Mouse (Mus musculus) CH12.LX (cell line): ENCODE data around the gene Mis18a. TPM values are rescaled to one million over a fixed set of nuclear protein-coding genes. Genes with fewer than 3 reads are reported as not detected.
A peak's percentile ranks its signal among the peaks of the same experiment; 100 is the strongest.

Experiments
- DNase-seq: peaks from one replicate; pipeline ENCODE4 v3.0.0-alpha.2; 2013; ENCODE audit errors: extremely low read depth
- H3K27ac ChIP-seq: 2 replicates; pipeline ENCODE4 v1.5.1; 2012; ENCODE audit warnings: low read depth, mild to moderate bottlenecking, control low read depth, moderate library complexity; ENCODE audit not compliant: insufficient read depth
- H3K27me3 ChIP-seq: replicated peaks from 2 replicates; pipeline ENCODE3; 2012; ENCODE audit warnings: inconsistent platforms
- H3K36me3 ChIP-seq, 2 experiments: replicated peaks in 1 of 2; 2 replicates each; pipeline versions ENCODE3 to v1.6.1; 2012; ENCODE audit warnings: inconsistent platforms in 1 of 2, low read length in 1 of 2, mild to moderate bottlenecking in 1 of 2, mixed read lengths in 1 of 2, moderate library complexity in 1 of 2; ENCODE audit not compliant: control insufficient read depth in 1 of 2, insufficient read depth in 1 of 2
- H3K4me1 ChIP-seq, 2 experiments: 2 replicates each; pipeline ENCODE4 v1.6.1; 2012; ENCODE audit warnings: inconsistent platforms in 1 of 2, moderate library complexity in 1 of 2; ENCODE audit not compliant: insufficient read depth in 2 of 2, control insufficient read depth in 1 of 2
- H3K4me2 ChIP-seq: 2 replicates; pipeline ENCODE4 v1.6.1; 2012; ENCODE audit warnings: low read depth, mild to moderate bottlenecking, control low read depth; ENCODE audit not compliant: poor library complexity, insufficient read depth, severe bottlenecking
- H3K4me3 ChIP-seq, 3 experiments: fragments of 150-350 bp in 1 of 3; sonication (generic) in 1 of 3; replicated peaks in 1 of 3; 2 replicates each; pipeline versions ENCODE3 to v1.5.1; 2011 to 2012; ENCODE audit warnings: low read depth in 2 of 3, low read length in 2 of 3, mild to moderate bottlenecking in 2 of 3, moderate library complexity in 2 of 3, control low read depth in 1 of 3, improper control_type of control experiment in 1 of 3, inconsistent platforms in 1 of 3, mixed read lengths in 1 of 3; ENCODE audit not compliant: poor library complexity in 1 of 3
- H3K79me2 ChIP-seq: replicated peaks from 2 replicates; pipeline ENCODE4 v1.6.1; 2012; ENCODE audit warnings: mild to moderate bottlenecking, moderate library complexity; ENCODE audit not compliant: control insufficient read depth, poor library complexity, insufficient read depth, severe bottlenecking; ENCODE audit errors: extremely low read depth
- H3K9ac ChIP-seq: 2 replicates; pipeline ENCODE4 v1.6.1; 2012; ENCODE audit warnings: low read depth, mild to moderate bottlenecking, control low read depth, moderate library complexity; ENCODE audit not compliant: insufficient read depth
- H3K9me3 ChIP-seq: replicated peaks from 2 replicates; pipeline ENCODE3; 2012; ENCODE audit warnings: low read length, inconsistent platforms, mixed read lengths
- BHLHE40 ChIP-seq: IDR thresholded peaks from 2 replicates; pipeline ENCODE4 v1.6.1; 2011; ENCODE audit warnings: mild to moderate bottlenecking, low read depth, low read length, improper control_type of control experiment
- CHD1 ChIP-seq: IDR thresholded peaks from 2 replicates; pipeline ENCODE4 v1.6.1; 2012; ENCODE audit warnings: low read depth, low read length, improper control_type of control experiment, inconsistent platforms
- CHD2 ChIP-seq: IDR thresholded peaks from 2 replicates; pipeline ENCODE4 v1.6.1; 2011; ENCODE audit warnings: low read length, improper control_type of control experiment
- CTCF ChIP-seq, 2 experiments: IDR thresholded peaks in 1 of 2; conservative IDR thresholded peaks in 1 of 2; 2 replicates each; pipeline ENCODE4 v1.5.1; 2011 to 2012; ENCODE audit warnings: low read depth in 2 of 2, low read length in 2 of 2, improper control_type of control experiment in 1 of 2, inconsistent platforms in 1 of 2, mild to moderate bottlenecking in 1 of 2, moderate library complexity in 1 of 2
- E2F4 ChIP-seq: IDR thresholded peaks from 2 replicates; pipeline ENCODE4 v1.6.1; 2011; ENCODE audit warnings: low read depth, low read length, improper control_type of control experiment; ENCODE audit not compliant: insufficient replicate concordance
- ELF1 ChIP-seq: IDR thresholded peaks from 2 replicates; pipeline ENCODE4 v1.6.1; 2014; ENCODE audit warnings: low read depth, mild to moderate bottlenecking, inconsistent platforms, low read length, improper control_type of control experiment
- EP300 ChIP-seq: IDR thresholded peaks from 2 replicates; pipeline ENCODE4 v1.6.1; 2011; ENCODE audit warnings: low read length, improper control_type of control experiment
- ETS1 ChIP-seq: conservative IDR thresholded peaks from 2 replicates; pipeline ENCODE4 v1.6.1; 2012; ENCODE audit warnings: low read depth, mild to moderate bottlenecking, inconsistent platforms, low read length, improper control_type of control experiment, moderate library complexity
- GABPA ChIP-seq: IDR thresholded peaks from 2 replicates; pipeline ENCODE4 v1.6.1; 2012; ENCODE audit warnings: low read depth, low read length, improper control_type of control experiment, inconsistent platforms; ENCODE audit not compliant: insufficient replicate concordance
- HCFC1 ChIP-seq: IDR thresholded peaks from 2 replicates; pipeline ENCODE4 v1.6.1; 2012; ENCODE audit warnings: low read depth, mild to moderate bottlenecking, inconsistent platforms, low read length, improper control_type of control experiment
- IRF4 ChIP-seq: IDR thresholded peaks from 2 replicates; pipeline ENCODE4 v1.6.1; 2014; ENCODE audit warnings: low read depth, mild to moderate bottlenecking, inconsistent platforms, low read length, improper control_type of control experiment
- JUN ChIP-seq: IDR thresholded peaks from 2 replicates; pipeline ENCODE4 v1.6.1; 2011; ENCODE audit warnings: low read depth, mild to moderate bottlenecking, low read length, improper control_type of control experiment, moderate library complexity; ENCODE audit not compliant: insufficient read depth
- JUND ChIP-seq: conservative IDR thresholded peaks from 2 replicates; pipeline ENCODE4 v1.6.1; 2011; ENCODE audit warnings: low read depth, low read length, improper control_type of control experiment
- KAT2A ChIP-seq: IDR thresholded peaks from 2 replicates; pipeline ENCODE4 v1.6.1; 2012; ENCODE audit warnings: low read length, improper control_type of control experiment, inconsistent platforms; ENCODE audit not compliant: insufficient replicate concordance
- MAFK ChIP-seq: IDR thresholded peaks from 2 replicates; pipeline ENCODE4 v1.6.1; 2011; ENCODE audit warnings: low read length, improper control_type of control experiment; ENCODE audit not compliant: insufficient replicate concordance
- MAX ChIP-seq: IDR thresholded peaks from 2 replicates; pipeline ENCODE4 v1.6.1; 2011; ENCODE audit warnings: low read length, improper control_type of control experiment
- MAZ ChIP-seq: IDR thresholded peaks from 2 replicates; pipeline ENCODE4 v1.6.1; 2012; ENCODE audit warnings: low read depth, mild to moderate bottlenecking, inconsistent platforms, low read length, improper control_type of control experiment, moderate library complexity
- MEF2A ChIP-seq: IDR thresholded peaks from 2 replicates; pipeline ENCODE4 v1.6.1; 2014; ENCODE audit warnings: low read depth, mild to moderate bottlenecking, inconsistent platforms, low read length, improper control_type of control experiment, borderline replicate concordance
- MXI1 ChIP-seq: IDR thresholded peaks from 2 replicates; pipeline ENCODE4 v1.6.1; 2011; ENCODE audit warnings: mild to moderate bottlenecking, low read depth, low read length, improper control_type of control experiment
- MYC ChIP-seq: IDR thresholded peaks from 2 replicates; pipeline ENCODE4 v1.6.1; 2011; ENCODE audit warnings: low read depth, mild to moderate bottlenecking, improper control_type of control experiment, low read length
- NELFE ChIP-seq: IDR thresholded peaks from 2 replicates; pipeline ENCODE4 v1.6.1; 2011; ENCODE audit warnings: low read depth, low read length, improper control_type of control experiment
- NRF1 ChIP-seq: IDR thresholded peaks from 2 replicates; pipeline ENCODE4 v1.6.1; 2014; ENCODE audit warnings: low read depth, mild to moderate bottlenecking, inconsistent platforms, low read length, improper control_type of control experiment, moderate library complexity
- PAX5 ChIP-seq: IDR thresholded peaks from 2 replicates; pipeline ENCODE4 v1.6.1; 2012; ENCODE audit warnings: low read length, inconsistent platforms, mixed read lengths
- POLR2A ChIP-seq: IDR thresholded peaks from 2 replicates; pipeline ENCODE4 v1.6.1; 2011; ENCODE audit warnings: low read depth, mild to moderate bottlenecking, improper control_type of control experiment, low read length
- POLR2AphosphoS2 ChIP-seq: IDR thresholded peaks from 2 replicates; pipeline ENCODE4 v1.6.1; 2011; ENCODE audit warnings: low read depth, low read length, improper control_type of control experiment
- RAD21 ChIP-seq: IDR thresholded peaks from 2 replicates; pipeline ENCODE4 v1.6.1; 2011; ENCODE audit warnings: low read depth, mild to moderate bottlenecking, low read length, improper control_type of control experiment, moderate library complexity
- RCOR1 ChIP-seq: conservative IDR thresholded peaks from 2 replicates; pipeline ENCODE4 v1.6.1; 2012; ENCODE audit warnings: low read depth, mild to moderate bottlenecking, inconsistent platforms, low read length, improper control_type of control experiment
- SIN3A ChIP-seq: IDR thresholded peaks from 2 replicates; pipeline ENCODE4 v1.6.1; 2012; ENCODE audit warnings: low read length, improper control_type of control experiment, inconsistent platforms
- SMC3 ChIP-seq: IDR thresholded peaks from 2 replicates; pipeline ENCODE4 v1.6.1; 2011; ENCODE audit warnings: low read depth, low read length, improper control_type of control experiment
- TBP ChIP-seq: conservative IDR thresholded peaks from 2 replicates; pipeline ENCODE4 v1.6.1; 2011; ENCODE audit warnings: low read depth, low read length, improper control_type of control experiment
- TCF12 ChIP-seq: IDR thresholded peaks from 2 replicates; pipeline ENCODE4 v1.6.1; 2014; ENCODE audit warnings: low read depth, mild to moderate bottlenecking, inconsistent platforms, low read length, improper control_type of control experiment
- UBTF ChIP-seq: IDR thresholded peaks from 2 replicates; pipeline ENCODE4 v1.6.1; 2012; ENCODE audit warnings: low read depth, mild to moderate bottlenecking, inconsistent platforms, low read length, improper control_type of control experiment, moderate library complexity
- USF1 ChIP-seq: IDR thresholded peaks from 2 replicates; pipeline ENCODE4 v1.6.1; 2014; ENCODE audit warnings: low read depth, mild to moderate bottlenecking, inconsistent platforms, low read length, improper control_type of control experiment
- USF2 ChIP-seq: conservative IDR thresholded peaks from 2 replicates; pipeline ENCODE4 v1.6.1; 2011; ENCODE audit warnings: low read depth, low read length, improper control_type of control experiment
- ZC3H11A ChIP-seq: IDR thresholded peaks from 2 replicates; pipeline ENCODE4 v1.6.1; 2012; ENCODE audit warnings: low read depth, mild to moderate bottlenecking, inconsistent platforms, low read length, improper control_type of control experiment
- ZKSCAN1 ChIP-seq: IDR thresholded peaks from 2 replicates; pipeline ENCODE4 v1.6.1; 2012; ENCODE audit warnings: low read depth, inconsistent platforms, low read length, improper control_type of control experiment, borderline replicate concordance
- ZMIZ1 ChIP-seq: IDR thresholded peaks from 2 replicates; pipeline ENCODE4 v1.6.1; 2012; ENCODE audit warnings: low read depth, mild to moderate bottlenecking, inconsistent platforms, low read length, improper control_type of control experiment
- ZNF384 ChIP-seq: IDR thresholded peaks from 2 replicates; pipeline ENCODE4 v1.6.1; 2012; ENCODE audit warnings: low read depth, low read length, improper control_type of control experiment, inconsistent platforms
- dilution Hi-C: fragments of 300-500 bp; cut with MboI; formaldehyde crosslinking; loops from 2 replicates; pipeline ENCODE4 v1.14.3; 2020; ENCODE audit warnings: low sequenced_read_pairs; ENCODE audit not compliant: extremely low pct_unique_long_range_greater_than_20kb, extremely low pct_ligation_motif_present
- in situ Hi-C: fragments of 300-500 bp; cut with MboI; formaldehyde crosslinking; loops from 3 replicates; pipeline ENCODE4 v1.14.3; 2019; ENCODE audit warnings: low sequenced_read_pairs, low pct_ligation_motif_present, low pct_unique_long_range_greater_than_20kb, mixed read lengths
- polyA plus RNA-seq: library from polyadenylated mRNA; unstranded; fragments of >175 nt; gene quantifications from 2 replicates; pipeline ENCODE4 v1.2.1, GENCODE M21; 2012; ENCODE audit warnings: low read depth; ENCODE audit not compliant: insufficient read length
- total RNA-seq, 2 experiments: library from RNA; depleted of rRNA; stranded (reverse); fragments of 300-350 nt in 1 of 2; fragments of >200 nt in 1 of 2; gene quantifications; 2 replicates each; pipeline ENCODE4 v1.2.3; 2012 to 2014

Gene Mis18a
- total RNA-seq (2012; rRNA removed), result 49.0 and 51.7 TPM in 2 replicates
- total RNA-seq (2014; rRNA removed), result 113 and 120 TPM in 2 replicates
- polyA plus RNA-seq, result 38.3 and 40.5 TPM in 2 replicates

GRCm38 (mm10) chr16:90727233-90728115, at the start of gene Mis18a:
Gene Mis18a (minus strand): TSS chr16:90727404.
- peaks cover 24% of the 10 kb centered on the region for H3K9me3 ChIP-seq
- H3K4me3 ChIP-seq, result peak within 1 kb of the TSS; percentile 75 to 96 (median 88)
- peak within 1 kb of the TSS; percentile 91 for H3K4me2 ChIP-seq
- dilution Hi-C loops (no loop called here), in situ Hi-C loops (no loop called here)
- H3K9ac ChIP-seq, result peak within 1 kb of the TSS; percentile 67
- no peak for TF ChIP-seq USF2
- peak; percentile 98 for TF ChIP-seq POLR2A
- TF ChIP-seq JUN, result no peak
- TF ChIP-seq CTCF (conservative IDR thresholded peaks at IDR 0.05 in 1 of 2, IDR thresholded peaks at IDR 0.05 in 1 of 2; ENCODE audit: low read depth in 2 of 2, low read length in 2 of 2), result no peak
- TF ChIP-seq SMC3, result no peak
- no peak for TF ChIP-seq MAFK
- TF ChIP-seq MYC, result no peak
- no peak; the same call in none of the 2 replicates for TF ChIP-seq TCF12
- TF ChIP-seq HCFC1, result peak; percentile 79
- no peak for TF ChIP-seq ZKSCAN1
- TF ChIP-seq ETS1, result no peak
- no peak for TF ChIP-seq ZC3H11A
- no peak for TF ChIP-seq BHLHE40
- TF ChIP-seq EP300, result no peak
- TF ChIP-seq ZNF384, result no peak
- peak; percentile 80 for TF ChIP-seq TBP
- peak; percentile 69; the same call in 1 of the 2 replicates for TF ChIP-seq POLR2AphosphoS2
- TF ChIP-seq RAD21, result no peak
- 0 out of 2 replicates have a peak, but pooled peaks have one; percentile 30 for TF ChIP-seq RCOR1
- TF ChIP-seq UBTF, result no peak
- TF ChIP-seq NELFE, result peak; percentile 98
- peak; percentile 65; the same call in 1 of the 2 replicates for TF ChIP-seq MXI1
- TF ChIP-seq NRF1, result peak; percentile 98
- TF ChIP-seq PAX5, result no peak
- no peak for TF ChIP-seq CHD2
- TF ChIP-seq SIN3A, result peak; percentile 98
- peak; percentile 97 for TF ChIP-seq E2F4
- TF ChIP-seq IRF4, result peak; percentile 39
- TF ChIP-seq CHD1, result no peak
- TF ChIP-seq GABPA, result no peak
- TF ChIP-seq MEF2A, result no peak
- TF ChIP-seq MAZ, result 0 out of 2 replicates have a peak, but pooled peaks have one; percentile 4
- TF ChIP-seq JUND, result no peak
- no peak for TF ChIP-seq USF1
- TF ChIP-seq ZMIZ1, result peak; percentile 82; the same call in 1 of the 2 replicates
- TF ChIP-seq MAX, result peak; percentile 67
- peak; percentile 96 for TF ChIP-seq ELF1
- 0 out of 2 replicates have a peak, but pooled peaks have one; percentile 55 for TF ChIP-seq KAT2A
- no peaks in the 10 kb centered on the region for H3K27me3 ChIP-seq
- H3K79me2 ChIP-seq, result peaks cover 7% of the 10 kb centered on the region
- peaks cover 11 to 31% of the 10 kb centered on the region in 2 experiments for H3K36me3 ChIP-seq
- H3K4me1 ChIP-seq, result peaks cover 3 to 14% of the 10 kb centered on the region in 2 experiments; a peak in 2 of 4 replicates
- DNase-seq, result peak; percentile 96
- 0 out of 2 replicates have a peak within 1 kb of the TSS, but pooled peaks have one; percentile 2 for H3K27ac ChIP-seq
